Mouse (Mus musculus): ENCODE data around the gene Pcgf5.
A peak's percentile ranks its signal among the peaks of the same experiment; 100 is the strongest.
"Not testable (repeated sequence)": the region's sequence is repeated elsewhere in the genome, so short reads cannot be mapped to it uniquely, and the experiment has no call there.

Pcgf5 gene

DNA sequence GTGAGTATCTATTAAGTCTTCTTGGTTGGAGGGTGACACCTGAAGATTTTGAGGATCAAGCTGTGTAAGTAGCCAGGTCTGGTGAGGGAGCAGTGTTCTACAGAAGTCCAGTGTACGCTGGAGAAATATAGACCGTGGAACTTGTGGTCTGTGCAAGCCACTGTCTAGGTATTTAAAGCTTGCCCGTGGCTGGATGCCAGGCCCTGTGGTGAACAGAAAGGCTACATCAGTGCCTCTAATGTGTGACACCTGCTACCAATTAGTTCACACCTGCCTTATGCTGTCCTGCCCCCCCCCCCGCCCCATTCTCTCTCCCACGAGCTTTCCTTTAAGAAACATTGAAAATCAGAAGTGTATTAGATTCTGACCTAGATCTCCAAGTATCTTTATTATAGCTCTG is 40.4 kb downstream of the Pcgf5 start:
- DNase-seq (ENCODE audit: low spot score in 2 of 2): no peak

DNA sequence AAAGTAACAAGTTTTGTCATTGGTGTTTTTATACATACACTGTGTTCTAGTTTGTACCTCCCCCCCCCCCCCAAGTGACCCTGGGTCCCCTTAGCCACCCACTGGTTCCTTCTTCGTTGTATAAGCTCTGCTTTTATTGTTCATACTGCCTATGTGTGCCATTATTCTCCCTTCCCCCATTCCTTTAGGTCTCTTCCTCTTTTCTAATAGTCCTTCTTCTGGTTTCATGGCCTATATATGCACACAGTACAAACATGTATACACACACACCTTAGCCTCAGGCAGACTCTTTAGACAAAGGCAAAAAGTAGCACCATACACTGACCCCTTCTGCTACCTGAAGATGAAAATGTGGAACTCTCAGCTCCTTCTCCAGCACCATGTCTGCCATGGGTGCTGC is 42.6 kb downstream of the Pcgf5 start:
- no peak for DNase-seq (ENCODE audit: low spot score in 2 of 2)

DNA sequence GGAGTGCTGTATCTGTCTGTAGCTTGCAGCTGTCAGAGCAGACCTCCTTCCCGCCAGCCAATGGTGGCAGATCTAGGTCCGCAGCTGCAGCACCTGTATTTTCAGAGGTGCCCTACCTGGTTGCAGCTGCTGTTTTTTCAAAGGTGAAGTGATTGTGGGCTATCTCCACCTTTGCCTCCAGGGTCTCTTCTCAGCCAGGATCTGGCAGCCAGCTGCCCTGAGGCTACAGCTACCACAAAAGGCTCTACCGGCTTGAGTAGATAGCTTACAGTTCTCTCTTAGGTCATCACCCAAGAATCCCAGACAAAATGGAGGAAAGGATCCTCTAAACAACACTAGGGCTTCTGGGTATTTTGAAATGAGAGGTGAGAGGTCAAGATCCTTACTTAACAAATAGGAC is 50.4 kb downstream of the Pcgf5 start:
- DNase-seq (ENCODE audit: low spot score in 2 of 2): no peak

DNA sequence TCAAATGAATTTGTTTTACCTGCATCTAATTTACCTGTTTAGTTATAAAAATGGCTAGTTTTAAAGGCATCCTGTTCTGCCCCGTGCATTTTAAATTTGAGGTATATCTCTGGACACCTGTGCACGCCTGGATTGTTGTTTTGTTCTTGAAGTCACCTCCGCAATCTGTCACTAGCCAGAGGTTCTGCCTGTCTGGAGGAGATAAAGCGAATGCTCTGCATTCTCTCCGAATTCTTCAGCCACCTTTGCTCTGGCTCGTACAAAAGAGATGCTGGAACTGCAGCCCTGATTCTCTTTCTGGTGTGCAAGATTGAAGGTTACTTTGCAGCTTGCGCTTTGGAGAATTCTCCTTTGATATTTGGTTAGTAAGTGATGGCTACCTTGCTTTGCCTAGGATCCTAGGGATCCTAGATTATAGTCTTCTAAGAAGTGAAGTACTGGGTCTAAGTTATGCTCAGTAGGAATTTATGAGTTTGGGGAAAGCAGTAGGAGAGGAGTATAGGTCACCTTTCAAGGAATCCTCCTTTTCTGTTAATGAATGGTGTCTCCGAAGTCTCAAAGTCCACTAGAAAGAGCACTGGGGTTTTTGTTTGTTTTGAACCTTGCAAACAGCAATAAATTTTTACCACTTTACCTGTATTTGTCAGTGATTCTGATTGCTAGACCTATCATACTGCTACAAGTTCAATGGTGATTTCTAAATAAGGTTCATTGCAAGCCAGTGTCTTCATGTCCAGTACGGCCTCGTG is 60.4 kb downstream of the Pcgf5 start:
- no peak for DNase-seq (ENCODE audit: low spot score in 2 of 2)

DNA sequence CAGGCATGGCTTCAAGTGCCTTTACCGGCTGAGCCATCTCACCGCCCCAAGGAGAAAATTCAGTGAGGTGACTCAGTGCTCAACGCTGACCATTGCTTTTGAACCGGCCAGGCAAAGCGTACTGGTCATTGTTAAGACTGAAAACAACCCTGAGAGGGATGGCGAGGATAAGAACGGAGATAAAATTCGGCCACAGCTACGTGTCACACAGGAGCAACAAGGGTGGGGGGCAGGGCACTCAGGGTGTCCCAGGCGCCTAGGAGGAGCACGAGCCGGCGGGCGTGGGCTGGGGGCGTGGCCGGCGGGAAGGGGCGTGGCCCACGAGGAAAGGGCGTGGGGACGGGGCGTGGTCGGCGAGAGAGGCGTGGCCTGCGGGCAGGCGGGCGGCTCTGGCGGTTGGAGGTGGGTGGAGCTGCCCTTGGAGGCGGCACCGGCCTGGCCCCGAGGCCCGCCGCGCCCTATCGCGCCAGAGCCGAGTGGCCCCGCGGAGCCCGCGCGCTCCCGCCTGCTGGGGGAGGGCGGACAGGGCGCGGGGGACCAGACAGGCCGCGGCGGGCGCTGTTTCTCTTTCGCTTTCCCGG is 61.3 kb downstream of the Pcgf5 start:
- DNase-seq (ENCODE audit: low spot score in 2 of 2): peak; percentile 99

DNA sequence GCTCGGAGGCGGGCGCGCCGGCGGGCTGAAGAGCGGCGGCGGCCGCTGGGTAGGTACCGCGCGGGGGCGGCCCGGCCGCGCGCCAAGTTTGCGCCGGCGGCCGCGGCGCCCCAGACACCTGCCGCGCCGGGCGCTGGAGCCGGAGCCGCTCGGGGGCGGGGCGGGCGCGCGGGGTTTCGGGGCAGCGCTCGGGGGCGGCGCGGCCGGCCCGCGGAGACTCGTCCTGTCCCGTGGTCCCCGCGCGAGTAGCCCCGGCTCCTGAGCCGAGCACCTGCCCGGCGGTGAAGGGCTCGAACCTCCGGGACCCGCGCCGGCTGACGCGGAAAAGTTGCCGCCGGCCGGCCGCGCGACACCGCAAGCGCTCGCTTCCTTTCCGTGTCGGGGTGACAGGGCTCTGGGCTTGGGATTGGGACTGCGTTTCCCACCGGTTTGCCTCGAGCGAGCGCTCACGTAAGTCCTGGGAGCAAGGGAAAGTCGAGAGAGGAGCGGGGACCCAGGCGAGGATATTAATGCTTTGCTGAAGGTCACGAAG is 61.8 kb downstream of the Pcgf5 start:
- peak; percentile 18 to 41 for DNase-seq (ENCODE audit: low spot score in 2 of 2)

DNA sequence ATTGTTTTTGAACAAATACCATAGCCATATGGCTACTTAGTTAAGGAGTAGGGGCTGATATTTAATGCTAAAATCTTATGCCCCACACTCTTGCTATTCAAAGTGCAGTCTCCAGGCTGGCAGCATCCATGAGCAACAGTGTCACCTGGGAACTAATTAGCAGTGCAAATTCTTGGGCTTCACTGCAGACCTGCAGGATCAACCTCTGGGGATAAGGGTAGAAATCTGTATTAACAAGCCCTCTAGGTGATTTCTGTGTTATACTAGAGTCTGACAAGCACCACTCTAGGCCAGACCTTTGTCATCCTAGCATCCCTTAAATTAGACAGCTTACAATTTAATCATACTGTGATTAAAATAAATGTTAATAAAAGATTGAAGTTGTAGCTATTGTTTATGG is 71.8 kb downstream of the Pcgf5 start:
- no peak for DNase-seq (ENCODE audit: low spot score in 2 of 2)

DNA sequence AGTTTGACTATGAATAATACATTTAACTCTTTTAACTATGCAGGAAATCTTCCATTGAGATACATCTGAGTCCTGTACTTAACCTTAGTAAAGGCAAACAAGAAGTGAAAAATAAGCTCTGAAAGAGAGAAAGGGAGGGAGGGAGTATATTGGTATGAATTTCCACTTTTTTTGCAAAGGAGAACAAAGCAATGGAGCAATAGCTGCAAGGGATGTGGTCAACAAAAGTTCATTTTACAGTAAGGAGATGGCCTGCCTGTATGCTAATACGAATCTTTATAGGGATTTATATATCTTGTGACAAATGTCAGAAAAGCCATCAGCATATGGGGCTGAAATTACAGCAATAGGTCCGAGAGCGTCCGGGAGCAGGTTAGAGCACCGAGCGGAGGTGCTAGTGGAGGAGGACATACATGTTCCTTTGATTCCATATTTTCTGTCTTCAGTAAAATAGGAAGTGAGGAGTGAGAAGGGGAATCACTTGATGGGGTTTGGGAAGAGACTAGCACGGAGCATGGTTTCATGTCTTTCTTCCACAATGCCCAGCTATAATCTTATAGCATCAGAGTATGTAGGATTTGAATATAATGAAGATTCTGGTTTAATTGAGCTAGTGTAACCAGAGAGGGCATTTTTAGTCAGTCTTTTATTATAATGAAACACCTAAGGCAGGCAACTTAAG is 79.2 kb downstream of the Pcgf5 start:
- no peak for DNase-seq (ENCODE audit: low spot score in 2 of 2)

DNA sequence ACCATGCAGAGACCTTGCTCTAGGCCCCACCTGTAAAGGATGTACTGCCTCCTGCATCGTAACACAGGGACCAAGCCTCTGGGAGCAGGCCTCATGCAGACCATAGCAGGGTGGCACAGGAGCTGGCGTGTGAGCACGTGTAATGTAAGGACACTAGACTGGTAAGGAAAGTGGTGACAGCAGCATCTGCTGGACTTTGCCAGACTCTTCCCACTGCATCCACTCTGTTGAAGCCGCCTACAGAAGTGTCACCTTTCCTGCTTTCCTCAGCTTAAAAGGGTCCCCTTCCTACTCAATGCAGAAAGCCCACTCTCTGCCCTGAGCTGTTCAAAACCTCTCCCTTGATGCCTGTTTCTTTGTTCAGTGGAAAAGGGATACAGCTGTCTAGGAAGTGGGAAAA is 80.0 kb downstream of the Pcgf5 start:
- DNase-seq (ENCODE audit: low spot score in 2 of 2): no peak

DNA sequence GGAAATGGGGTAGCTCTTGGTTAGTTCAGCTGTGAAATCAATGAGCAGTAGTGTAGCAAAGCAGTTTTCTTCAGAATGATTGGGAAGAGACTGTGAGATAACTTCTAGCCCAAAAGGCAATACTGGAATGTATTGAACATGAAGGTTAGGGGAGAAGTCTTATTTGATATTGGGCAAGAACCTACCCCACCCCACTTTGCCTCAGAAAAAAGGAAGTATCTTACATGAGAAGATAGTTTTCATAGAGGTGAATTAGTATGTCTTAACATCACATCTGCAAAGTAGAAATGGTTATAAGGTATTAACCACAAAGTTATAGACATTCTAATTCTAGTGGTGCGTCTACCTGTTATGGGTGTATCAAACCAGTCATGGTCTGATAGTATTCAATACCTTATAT is 81.2 kb downstream of the Pcgf5 start:
- no peak for DNase-seq (ENCODE audit: low spot score in 2 of 2)

DNA sequence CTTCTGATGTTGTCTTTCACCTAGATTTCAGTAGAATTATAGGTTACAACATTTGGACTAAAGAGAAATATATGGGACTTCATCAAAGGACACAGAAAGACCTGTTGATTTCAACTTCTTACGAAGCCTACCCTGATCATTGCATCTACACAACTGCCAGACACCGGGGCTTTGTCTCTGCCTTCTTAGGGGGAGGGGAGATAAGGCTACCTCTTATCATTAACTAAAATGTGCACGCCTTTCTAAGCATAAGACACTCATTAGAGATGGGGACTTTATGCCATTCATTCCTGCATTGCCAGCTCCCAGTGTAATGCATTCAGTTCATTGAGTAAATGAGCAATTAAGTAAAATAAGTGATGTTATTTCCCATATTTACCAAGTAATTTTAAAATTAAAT is 85.1 kb downstream of the Pcgf5 start:
- DNase-seq (ENCODE audit: low spot score in 2 of 2): no peak

DNA sequence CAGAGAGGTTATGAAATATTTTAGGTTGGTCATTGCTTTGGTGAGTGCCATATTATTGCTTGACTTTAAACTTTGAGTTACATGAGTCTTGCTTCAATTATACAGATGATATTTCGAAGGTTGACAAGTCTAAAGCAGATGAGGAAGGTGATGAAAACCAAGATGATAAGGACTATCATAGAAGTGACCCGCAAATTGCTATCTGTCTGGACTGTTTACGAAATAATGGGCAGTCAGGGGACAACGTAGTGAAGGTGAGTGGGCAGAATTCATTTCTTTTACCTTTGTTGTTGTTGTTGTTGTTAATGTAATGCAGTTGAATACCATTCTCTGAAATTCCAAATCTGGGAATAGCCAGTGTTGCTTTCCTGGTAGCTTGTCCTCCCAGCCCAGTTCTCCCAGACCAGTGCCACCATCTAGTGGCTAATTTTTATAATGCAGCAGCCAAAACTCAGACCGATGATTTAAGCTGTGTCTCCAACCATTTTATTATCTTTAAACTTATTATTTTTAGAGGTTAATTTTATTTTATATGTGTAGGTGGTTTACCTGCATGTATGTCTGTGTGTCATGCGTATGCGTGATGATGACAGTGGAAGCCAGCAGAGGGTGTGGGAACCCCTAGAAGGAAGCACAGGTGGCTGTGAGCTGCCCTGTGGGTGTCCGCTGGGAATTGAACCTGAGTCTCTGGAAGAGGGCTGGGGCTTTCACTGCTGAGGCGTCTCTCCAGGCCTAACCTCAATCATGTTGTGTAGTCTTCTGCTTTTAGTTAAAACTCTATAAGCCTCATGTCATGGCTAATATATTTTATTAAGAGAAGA is 92.0 kb downstream of the Pcgf5 start:
- DNase-seq (ENCODE audit: low spot score in 2 of 2): peak in 1 of 2 experiments; percentile 24

DNA sequence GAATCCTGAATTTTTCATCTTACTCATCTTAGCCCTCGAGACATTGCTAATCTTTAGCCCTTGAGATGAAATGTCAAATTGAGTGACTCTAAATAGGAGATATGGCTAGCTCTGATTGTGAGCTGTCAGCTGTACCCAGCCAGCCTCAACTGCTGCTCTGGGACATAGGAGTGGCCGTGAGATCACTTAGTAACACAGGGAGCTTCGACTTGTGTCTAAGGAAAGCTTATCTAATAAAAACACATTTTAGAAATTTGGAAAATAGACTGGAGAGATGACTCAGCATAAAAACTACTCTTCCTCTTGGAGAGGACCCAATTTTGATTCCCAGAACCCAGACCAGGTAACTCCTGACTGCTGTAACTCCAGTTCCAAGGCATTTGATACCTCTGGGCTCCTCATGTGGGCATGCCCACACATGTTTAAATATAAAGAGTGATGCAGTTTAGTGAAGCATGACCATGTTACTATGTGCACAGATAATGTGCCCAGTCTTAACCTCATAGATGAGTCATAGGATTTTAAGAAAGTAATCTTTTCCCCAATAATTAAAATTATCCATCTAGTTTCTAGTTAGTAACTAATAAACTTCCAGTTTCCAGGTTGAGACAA is 103.0 kb downstream of the Pcgf5 start:
- DNase-seq (ENCODE audit: low spot score in 2 of 2): no peak

DNA sequence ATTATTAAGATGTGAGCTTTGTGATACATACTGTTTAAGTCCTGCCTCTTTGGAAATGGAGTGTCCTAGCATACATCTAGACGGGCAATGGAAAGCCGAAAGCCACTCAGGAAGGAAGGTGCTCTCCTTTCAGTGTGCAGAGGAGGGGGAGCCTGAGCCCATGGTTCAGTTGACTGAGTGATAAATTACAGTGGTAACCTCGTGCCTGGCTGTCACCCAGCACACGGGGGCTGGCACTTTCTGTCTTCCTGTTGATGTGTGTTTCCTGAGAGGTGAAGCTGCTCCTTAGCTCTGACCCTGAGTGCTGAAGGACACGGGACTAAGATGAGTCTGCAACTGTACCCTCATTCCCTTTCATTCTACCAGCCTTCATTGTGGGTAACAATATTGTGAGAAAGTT is 103.6 kb downstream of the Pcgf5 start:
- DNase-seq (ENCODE audit: low spot score in 2 of 2): no peak

DNA sequence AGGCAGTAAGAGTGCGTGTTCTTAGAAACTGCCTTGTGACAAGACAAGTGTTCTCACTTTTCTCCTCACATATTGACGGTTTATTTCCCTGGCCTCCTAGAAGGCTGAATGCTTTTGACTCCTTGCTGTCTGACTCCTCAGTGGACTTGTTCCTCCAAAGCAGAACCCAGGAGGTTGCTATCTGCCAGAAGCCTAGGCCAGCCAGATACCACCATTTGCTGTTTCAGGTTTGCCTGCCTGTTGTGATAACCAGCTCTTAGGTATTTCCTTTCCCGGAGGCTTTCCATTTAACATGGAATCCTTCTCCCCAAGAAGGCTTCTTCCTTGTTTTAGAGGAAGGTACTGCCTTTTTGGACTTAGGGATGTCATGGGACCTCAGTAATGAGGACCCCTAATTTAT is 104.1 kb downstream of the Pcgf5 start:
- not testable (repeated sequence) for DNase-seq (ENCODE audit: low spot score in 2 of 2)

DNA sequence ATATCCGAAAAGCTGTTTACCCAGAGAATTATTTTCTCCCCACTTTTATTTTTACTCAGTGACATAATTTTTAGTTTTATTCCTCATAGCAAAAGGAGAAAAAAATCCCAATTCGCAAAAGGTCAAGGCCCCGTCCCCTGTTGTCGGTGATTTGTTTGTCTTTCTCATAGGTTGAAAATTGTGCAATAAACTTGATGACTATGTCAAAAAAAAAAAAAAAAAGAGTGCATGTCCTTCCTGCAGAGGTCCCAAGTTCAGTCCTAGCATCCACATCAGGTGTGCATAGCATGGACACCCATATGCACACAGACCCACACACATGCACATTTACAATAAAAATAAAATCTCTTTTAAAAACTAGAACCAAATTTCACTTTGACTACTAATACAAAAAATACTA is 105.3 kb downstream of the Pcgf5 start:
- no peak for DNase-seq (ENCODE audit: low spot score in 2 of 2)

DNA sequence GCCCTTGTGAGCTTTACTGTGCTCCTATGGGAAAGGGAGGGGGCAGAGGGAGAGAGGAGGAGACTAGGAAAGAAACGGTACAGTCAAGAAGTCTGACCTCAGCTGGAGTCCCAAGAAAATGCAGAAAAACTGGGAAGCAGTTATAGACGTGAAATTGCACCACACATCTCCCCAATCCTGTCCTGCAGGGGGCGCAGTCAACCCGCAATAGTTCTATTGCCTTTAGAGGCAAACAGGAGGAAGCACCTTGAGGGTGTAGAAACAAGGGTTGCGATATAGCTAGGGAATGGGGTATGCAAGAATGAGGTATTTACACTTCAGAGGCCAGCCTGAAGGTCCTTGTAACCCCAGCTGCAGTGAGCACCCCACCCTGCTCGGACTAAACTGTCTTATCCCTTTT is 122.0 kb downstream of the Pcgf5 start:
- peak; percentile 41 to 60 for DNase-seq (ENCODE audit: low spot score in 2 of 2)

DNA sequence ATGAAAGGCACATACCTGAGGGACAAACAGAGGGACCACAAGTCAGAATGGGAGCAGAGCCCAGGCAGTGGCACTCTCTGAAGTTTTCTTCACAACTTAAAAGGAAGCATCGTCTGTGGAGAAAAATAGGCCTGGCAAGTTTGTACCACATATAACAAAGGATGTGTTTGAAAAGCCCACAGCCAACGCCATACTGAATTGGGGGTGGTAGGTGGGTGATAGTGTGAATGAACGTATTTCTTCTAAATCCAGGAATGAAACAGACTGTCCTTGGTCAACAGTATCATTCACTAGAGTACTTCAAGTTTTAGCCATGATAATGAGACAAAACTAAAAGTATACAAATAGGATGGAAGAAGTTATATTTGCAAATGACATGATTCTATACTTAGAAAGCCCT is 123.2 kb downstream of the Pcgf5 start:
- DNase-seq (ENCODE audit: low spot score in 2 of 2): no peak

DNA sequence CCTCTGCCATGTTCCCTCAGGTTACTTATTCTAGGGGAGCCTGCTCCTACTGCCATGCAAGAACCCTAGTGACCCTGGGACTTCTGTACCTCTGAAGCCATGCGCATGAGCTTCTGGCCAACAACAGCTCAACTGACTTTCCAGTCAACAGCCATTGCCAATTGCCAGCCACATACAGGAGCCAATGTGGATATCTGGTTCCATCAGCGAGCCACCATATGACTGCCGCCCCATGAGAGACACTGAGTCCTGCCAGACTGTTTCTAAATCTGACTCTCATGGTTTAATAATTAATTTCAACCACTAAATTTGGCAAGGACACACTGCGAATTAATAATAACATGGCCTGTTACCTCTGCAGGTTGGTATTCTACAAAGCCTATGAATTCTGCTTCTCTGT is 128.5 kb downstream of the Pcgf5 start:
- no peak for DNase-seq (ENCODE audit: low spot score in 2 of 2)

DNA sequence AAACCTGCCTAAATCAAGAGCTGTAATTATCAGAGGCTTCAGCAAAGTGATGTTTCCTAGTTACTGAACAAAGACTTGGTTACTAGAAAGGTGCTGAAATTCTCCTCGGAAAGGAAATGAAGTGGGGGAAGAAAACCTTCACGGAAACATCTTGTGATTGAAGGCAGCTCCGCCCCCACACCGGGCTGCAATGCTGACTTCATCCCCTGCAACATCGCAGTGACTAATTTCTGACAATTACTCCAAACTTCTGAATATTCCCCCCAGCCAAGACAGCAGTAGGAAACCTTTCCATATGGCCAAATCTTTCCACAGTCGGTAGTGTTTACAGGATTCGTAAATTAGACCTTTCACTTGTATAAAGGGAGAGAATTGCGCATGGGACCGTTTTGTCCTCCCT is 129.0 kb downstream of the Pcgf5 start:
- no peak for DNase-seq (ENCODE audit: low spot score in 2 of 2)

DNA sequence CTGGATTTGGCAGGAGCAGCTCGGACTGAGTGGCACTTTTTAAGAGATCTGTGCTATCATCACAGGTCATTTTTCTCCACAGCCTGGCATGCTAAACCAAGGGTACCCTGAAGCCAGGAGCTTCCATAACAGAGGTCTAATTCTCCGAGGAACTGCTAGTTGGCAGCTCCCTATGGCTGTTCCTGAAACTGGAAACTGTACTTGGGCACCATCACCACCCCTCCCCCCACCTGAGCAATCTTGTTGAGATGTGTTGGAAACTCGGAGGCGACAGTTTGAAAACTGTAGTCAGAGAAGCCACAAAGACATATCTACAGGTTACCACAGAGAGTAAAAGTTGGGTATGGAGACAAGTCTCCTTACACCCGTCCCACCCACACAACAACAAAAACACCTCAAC is 129.6 kb downstream of the Pcgf5 start:
- no peak for DNase-seq (ENCODE audit: low spot score in 2 of 2)

DNA sequence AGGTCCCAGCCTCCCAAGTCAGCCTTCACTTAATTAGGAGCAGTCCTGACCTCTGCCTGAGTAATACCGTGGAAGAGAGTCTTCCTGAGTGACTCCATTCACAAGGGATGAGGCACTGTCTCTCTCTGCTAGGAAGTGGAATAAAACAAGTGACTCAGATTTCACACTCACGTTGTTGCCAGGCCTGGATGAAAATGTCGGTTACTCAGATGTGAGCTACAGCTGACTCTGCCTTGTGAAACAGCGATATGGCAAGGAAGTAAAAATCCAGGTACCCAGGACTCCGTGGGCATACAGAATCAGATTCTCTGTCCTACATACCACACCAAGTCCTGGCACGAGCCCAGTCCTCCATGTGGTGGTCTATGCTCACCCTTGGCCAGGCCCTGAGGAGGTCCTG is 142.8 kb downstream of the Pcgf5 start:
- no peak for DNase-seq (ENCODE audit: low spot score in 2 of 2)

Measured in spleen, postnatal 14 days (tissue).